Mouse (Mus musculus): ENCODE results near the gene D17Wsu92e. TPM values are rescaled to one million over a fixed set of nuclear protein-coding genes. Genes with fewer than 3 reads are reported as not detected.

D17Wsu92e gene
- polyA plus RNA-seq, 1 experiment from 2014 or later, result 22.3 TPM

GRCm38 (mm10) chr17:27788456-27789172, 31.8 kb downstream of the D17Wsu92e start:
- Histone ChIP-seq H3K9ac (replicated peaks; ENCODE audit: low read depth, low read length) (no peak overlapping the region), H3K27me3 (ENCODE audit: control insufficient read depth, insufficient read depth, low read length) (no peaks in the 10 kb centered on the region), H3K4me2 (replicated peaks; ENCODE audit: low read depth, low read length) (no peak overlapping the region), H3K4me3 (ENCODE audit: low read depth, low read length) (no peak overlapping the region), H3K4me1 (ENCODE audit: control insufficient read depth, insufficient read depth, low read length) (no peaks in the 10 kb centered on the region), H3K36me3 (ENCODE audit: control insufficient read depth, insufficient read depth, low read length) (peaks cover 10% of the 10 kb centered on the region), H3K9me3 (ENCODE audit: control insufficient read depth, low read depth, low read length) (no peaks in the 10 kb centered on the region), H3K27ac (ENCODE audit: low read length) (no peak overlapping the region)
- ATAC-seq (ENCODE audit: insufficient number of reproducible peaks, insufficient read depth, low FRiP score, low read depth), result no peak
- 85% methylated on average over 6 of the region's 6 CpGs for WGBS

GRCm38 (mm10) chr17:27783567-27783966, 36.9 kb downstream of the D17Wsu92e start:
- WGBS, result 77% methylated on average over 4 of the region's 4 CpGs

GRCm38 (mm10) chr17:27781059-27781687, 39.3 kb downstream of the D17Wsu92e start:
- whole genome bisulfite sequencing, result 64% methylated on average over 5 of the region's 5 CpGs
- Histone ChIP-seq H3K36me3 (ENCODE audit: control insufficient read depth, insufficient read depth, low read length) (peaks cover 20% of the 10 kb centered on the region), H3K27me3 (ENCODE audit: control insufficient read depth, insufficient read depth, low read length) (no peaks in the 10 kb centered on the region), H3K27ac (ENCODE audit: low read length) (no peak overlapping the region), H3K9ac (replicated peaks; ENCODE audit: low read depth, low read length) (no peak overlapping the region), H3K4me2 (replicated peaks; ENCODE audit: low read depth, low read length) (no peak overlapping the region), H3K4me1 (ENCODE audit: control insufficient read depth, insufficient read depth, low read length) (no peaks in the 10 kb centered on the region), H3K9me3 (ENCODE audit: control insufficient read depth, low read depth, low read length) (no peaks in the 10 kb centered on the region), H3K4me3 (ENCODE audit: low read depth, low read length) (no peak overlapping the region)
- ATAC-seq (ENCODE audit: insufficient number of reproducible peaks, insufficient read depth, low FRiP score, low read depth), result no peak

More at GRCm38 (mm10) chr17:27783567-27783966, 36.9 kb downstream of the D17Wsu92e start:
- Histone ChIP-seq H3K4me2 (replicated peaks; ENCODE audit: low read depth, low read length) (no peak overlapping the region), H3K4me3 (ENCODE audit: low read depth, low read length) (no peak overlapping the region), H3K36me3 (ENCODE audit: control insufficient read depth, insufficient read depth, low read length) (peaks cover 16% of the 10 kb centered on the region), H3K9me3 (ENCODE audit: control insufficient read depth, low read depth, low read length) (no peaks in the 10 kb centered on the region), H3K4me1 (ENCODE audit: control insufficient read depth, insufficient read depth, low read length) (no peaks in the 10 kb centered on the region), H3K9ac (replicated peaks; ENCODE audit: low read depth, low read length) (no peak overlapping the region), H3K27ac (ENCODE audit: low read length) (no peak overlapping the region), H3K27me3 (ENCODE audit: control insufficient read depth, insufficient read depth, low read length) (no peaks in the 10 kb centered on the region)
- ATAC-seq (ENCODE audit: insufficient number of reproducible peaks, insufficient read depth, low FRiP score, low read depth), result no peak

GRCm38 (mm10) chr17:27779755-27780154, 40.7 kb downstream of the D17Wsu92e start:
- ATAC-seq (ENCODE audit: insufficient number of reproducible peaks, insufficient read depth, low FRiP score, low read depth), result no peak
- Histone ChIP-seq H3K9me3 (ENCODE audit: control insufficient read depth, low read depth, low read length) (no peaks in the 10 kb centered on the region), H3K4me3 (ENCODE audit: low read depth, low read length) (no peak overlapping the region), H3K36me3 (ENCODE audit: control insufficient read depth, insufficient read depth, low read length) (peaks cover 11% of the 10 kb centered on the region), H3K4me1 (ENCODE audit: control insufficient read depth, insufficient read depth, low read length) (no peaks in the 10 kb centered on the region), H3K27me3 (ENCODE audit: control insufficient read depth, insufficient read depth, low read length) (no peaks in the 10 kb centered on the region), H3K4me2 (replicated peaks; ENCODE audit: low read depth, low read length) (no peak overlapping the region), H3K27ac (ENCODE audit: low read length) (no peak overlapping the region), H3K9ac (replicated peaks; ENCODE audit: low read depth, low read length) (no peak overlapping the region)
- WGBS, result 80% methylated on average over 3 of the region's 3 CpGs

- 93% methylated on average over 9 of the region's 9 CpGs for WGBS
- no peak overlapping the region for H3K4me2 ChIP-seq (replicated peaks; ENCODE audit: low read depth, low read length)
- H3K9ac ChIP-seq (replicated peaks; ENCODE audit: low read depth, low read length), result no peak overlapping the region
- no peaks in the 10 kb centered on the region for H3K4me1 ChIP-seq (ENCODE audit: control insufficient read depth, insufficient read depth, low read length)
- H3K36me3 ChIP-seq (ENCODE audit: control insufficient read depth, insufficient read depth, low read length), result peaks cover 14% of the 10 kb centered on the region
- H3K4me3 ChIP-seq (ENCODE audit: low read depth, low read length), result no peak overlapping the region
- no peak for ATAC-seq (ENCODE audit: insufficient number of reproducible peaks, insufficient read depth, low FRiP score, low read depth)
- no peaks in the 10 kb centered on the region for H3K27me3 ChIP-seq (ENCODE audit: control insufficient read depth, insufficient read depth, low read length)
- H3K27ac ChIP-seq (ENCODE audit: low read length), result no peak overlapping the region
- no peaks in the 10 kb centered on the region for H3K9me3 ChIP-seq (ENCODE audit: control insufficient read depth, low read depth, low read length)
These were observed 41.6 kb downstream of the D17Wsu92e start for GRCm38 (mm10) chr17:27778671-27779355.

GRCm38 (mm10) chr17:27777823-27778222, 42.6 kb downstream of the D17Wsu92e start:
- Histone ChIP-seq H3K27me3 (ENCODE audit: control insufficient read depth, insufficient read depth, low read length) (no peaks in the 10 kb centered on the region), H3K4me3 (ENCODE audit: low read depth, low read length) (no peak overlapping the region), H3K9ac (replicated peaks; ENCODE audit: low read depth, low read length) (no peak overlapping the region), H3K27ac (ENCODE audit: low read length) (no peak overlapping the region), H3K9me3 (ENCODE audit: control insufficient read depth, low read depth, low read length) (no peaks in the 10 kb centered on the region), H3K4me2 (replicated peaks; ENCODE audit: low read depth, low read length) (no peak overlapping the region), H3K4me1 (ENCODE audit: control insufficient read depth, insufficient read depth, low read length) (no peaks in the 10 kb centered on the region), H3K36me3 (ENCODE audit: control insufficient read depth, insufficient read depth, low read length) (peaks cover 14% of the 10 kb centered on the region)
- 64% methylated on average over 6 of the region's 6 CpGs for WGBS
- ATAC-seq (ENCODE audit: insufficient number of reproducible peaks, insufficient read depth, low FRiP score, low read depth), result peak; percentile 59

- Histone ChIP-seq H3K4me1 (ENCODE audit: control insufficient read depth, insufficient read depth, low read length) (no peaks in the 10 kb centered on the region), H3K36me3 (ENCODE audit: control insufficient read depth, insufficient read depth, low read length) (peaks cover 11% of the 10 kb centered on the region), H3K9ac (replicated peaks; ENCODE audit: low read depth, low read length) (no peak overlapping the region), H3K9me3 (ENCODE audit: control insufficient read depth, low read depth, low read length) (no peaks in the 10 kb centered on the region), H3K4me3 (ENCODE audit: low read depth, low read length) (no peak overlapping the region), H3K27ac (ENCODE audit: low read length) (no peak overlapping the region), H3K27me3 (ENCODE audit: control insufficient read depth, insufficient read depth, low read length) (no peaks in the 10 kb centered on the region), H3K4me2 (replicated peaks; ENCODE audit: low read depth, low read length) (no peak overlapping the region)
- no peak for ATAC-seq (ENCODE audit: insufficient number of reproducible peaks, insufficient read depth, low FRiP score, low read depth)
- 92% methylated on average over 3 of the region's 3 CpGs for WGBS
These were observed 46.2 kb downstream of the D17Wsu92e start for GRCm38 (mm10) chr17:27774198-27774597.

GRCm38 (mm10) chr17:27771616-27772015, 48.8 kb downstream of the D17Wsu92e start:
- Histone ChIP-seq H3K9ac (replicated peaks; ENCODE audit: low read depth, low read length) (no peak overlapping the region), H3K9me3 (ENCODE audit: control insufficient read depth, low read depth, low read length) (no peaks in the 10 kb centered on the region), H3K4me3 (ENCODE audit: low read depth, low read length) (no peak overlapping the region), H3K4me2 (replicated peaks; ENCODE audit: low read depth, low read length) (no peak overlapping the region), H3K27ac (ENCODE audit: low read length) (no peak overlapping the region), H3K36me3 (ENCODE audit: control insufficient read depth, insufficient read depth, low read length) (peaks cover 11% of the 10 kb centered on the region), H3K4me1 (ENCODE audit: control insufficient read depth, insufficient read depth, low read length) (no peaks in the 10 kb centered on the region), H3K27me3 (ENCODE audit: control insufficient read depth, insufficient read depth, low read length) (no peaks in the 10 kb centered on the region)
- ATAC-seq (ENCODE audit: insufficient number of reproducible peaks, insufficient read depth, low FRiP score, low read depth), result no peak
- 84% methylated on average over 6 of the region's 6 CpGs for WGBS
